18 mouse cellular contexts compared by ENCODE assay signal in the genomic region with DNA sequence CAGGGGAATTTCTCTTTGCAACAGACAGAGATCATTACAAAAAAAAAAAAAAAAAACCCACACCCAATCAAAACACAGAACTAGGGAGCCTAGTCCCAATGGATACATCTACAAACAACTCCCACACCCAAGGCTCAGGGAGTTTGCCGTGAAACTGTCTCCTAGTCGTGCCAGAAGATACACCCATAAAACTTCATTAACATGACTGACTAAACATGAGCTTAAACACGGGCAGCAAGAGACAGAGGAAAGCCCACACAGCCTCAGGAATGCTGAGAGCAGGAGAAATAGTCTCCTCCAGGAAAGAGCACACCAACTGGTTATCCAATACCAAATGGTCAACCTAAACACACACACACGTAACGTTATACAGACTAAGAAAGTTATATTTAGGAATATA.
"Had no signal": no experiment of that assay in that cellular context is flagged by ENCODE, and none has a peak within 500 bp of the region (broad histone marks: within the 10 kb centered on the region; RNA-seq: fewer than 3 reads in every experiment).

No protein-coding gene starts in this region.

- ATAC-seq: liver, postnatal 0 days; lung, postnatal 0 days; midbrain, embryonic 13.5 days; midbrain, embryonic 15.5 days had no signal

- DNase-seq: liver, postnatal 0 days; lung, adult 2 months; lung, postnatal 14 days; lung, postnatal 36 days; right cerebral cortex, postnatal 14 days; thymus, adult 18-20 months; thymus, postnatal 14 days; thymus, postnatal 36 days had no signal

- H3K4me3 ChIP-seq: lung, embryonic 15.5 days; megakaryocyte, embryonic 14.5 days; midbrain, embryonic 13.5 days; midbrain, embryonic 15.5 days; neural tube, embryonic 12.5 days; stomach, embryonic 15.5 days had no signal

- H3K27ac ChIP-seq: lung, embryonic 15.5 days; macrophage; midbrain, embryonic 13.5 days; midbrain, embryonic 15.5 days; neural tube, embryonic 12.5 days; stomach, embryonic 15.5 days; stomach, postnatal 0 days had no signal

- H3K4me2 ChIP-seq: lung, embryonic 15.5 days; midbrain, embryonic 11.5 days; midbrain, embryonic 13.5 days; midbrain, embryonic 15.5 days; neural tube, embryonic 12.5 days; stomach, embryonic 15.5 days had no signal

- H3K9ac ChIP-seq: liver, postnatal 0 days; lung, embryonic 15.5 days; midbrain, embryonic 13.5 days; midbrain, embryonic 15.5 days; neural tube, embryonic 12.5 days; stomach, embryonic 15.5 days had no signal

- H3K36me3 ChIP-seq: lung, embryonic 15.5 days; midbrain, embryonic 13.5 days; midbrain, embryonic 15.5 days; neural tube, embryonic 12.5 days; stomach, embryonic 15.5 days had no signal

- H3K4me1 ChIP-seq: lung, embryonic 15.5 days; megakaryocyte, embryonic 14.5 days; midbrain, embryonic 13.5 days; midbrain, embryonic 15.5 days; neural tube, embryonic 12.5 days; stomach, embryonic 15.5 days had no signal

- H3K9me3 ChIP-seq: lung, embryonic 15.5 days; megakaryocyte, embryonic 14.5 days; midbrain, embryonic 13.5 days; midbrain, embryonic 15.5 days; neural tube, embryonic 12.5 days; stomach, embryonic 15.5 days had no signal

- H3K27me3 ChIP-seq: lung, embryonic 15.5 days; midbrain, embryonic 13.5 days; midbrain, embryonic 15.5 days; neural tube, embryonic 12.5 days; stomach, embryonic 15.5 days had no signal
